Mouse (Mus musculus) frontal cortex, postnatal 25 days (tissue): ENCODE data around the gene Prss29.
A peak's percentile ranks its signal among the peaks of the same experiment; 100 is the strongest.

ENCODE experiments used
- DNase-seq, 2 experiments: peaks; one replicate each; pipeline ENCODE4 v3.0.0; 2022; ENCODE audit warnings: low spot score in 2 of 2

The Prss29 gene

GRCm38 (mm10) chr17:25318354-25318753 lies at the start of gene Prss29:
TSS of gene Prss29 (plus strand) at chr17:25318654.
- DNase-seq = no peak

DNA sequence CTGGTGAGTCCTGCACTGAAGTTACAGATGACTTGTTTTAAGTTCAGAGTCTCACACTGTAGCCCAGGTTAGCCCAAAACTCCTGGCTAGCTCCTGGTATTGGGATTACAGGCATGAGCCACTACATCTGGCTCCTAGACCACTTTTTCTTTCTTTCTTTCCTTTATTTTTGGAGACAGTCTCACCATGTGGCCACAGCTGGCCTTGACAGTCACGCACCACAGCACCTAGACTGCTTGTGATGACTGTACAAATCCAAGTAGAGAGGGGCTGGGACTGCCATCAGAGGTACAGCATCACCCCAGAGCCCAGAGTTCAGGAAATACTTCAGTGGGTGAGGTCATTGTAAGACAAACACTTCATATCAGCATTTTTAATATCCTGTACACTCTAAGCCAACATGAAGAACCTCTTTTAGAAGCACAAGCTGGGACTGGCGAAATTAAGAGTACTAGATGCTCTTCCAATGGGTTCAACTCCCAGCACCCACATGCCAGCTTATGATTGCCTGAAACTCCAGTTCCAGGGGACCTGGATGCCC lies 47.6 kb upstream of the Prss29 start:
- no peak for DNase-seq

- no peak for DNase-seq
These were observed 46.1 kb upstream of the Prss29 start for GRCm38 (mm10) chr17:25272326-25272725.

DNA sequence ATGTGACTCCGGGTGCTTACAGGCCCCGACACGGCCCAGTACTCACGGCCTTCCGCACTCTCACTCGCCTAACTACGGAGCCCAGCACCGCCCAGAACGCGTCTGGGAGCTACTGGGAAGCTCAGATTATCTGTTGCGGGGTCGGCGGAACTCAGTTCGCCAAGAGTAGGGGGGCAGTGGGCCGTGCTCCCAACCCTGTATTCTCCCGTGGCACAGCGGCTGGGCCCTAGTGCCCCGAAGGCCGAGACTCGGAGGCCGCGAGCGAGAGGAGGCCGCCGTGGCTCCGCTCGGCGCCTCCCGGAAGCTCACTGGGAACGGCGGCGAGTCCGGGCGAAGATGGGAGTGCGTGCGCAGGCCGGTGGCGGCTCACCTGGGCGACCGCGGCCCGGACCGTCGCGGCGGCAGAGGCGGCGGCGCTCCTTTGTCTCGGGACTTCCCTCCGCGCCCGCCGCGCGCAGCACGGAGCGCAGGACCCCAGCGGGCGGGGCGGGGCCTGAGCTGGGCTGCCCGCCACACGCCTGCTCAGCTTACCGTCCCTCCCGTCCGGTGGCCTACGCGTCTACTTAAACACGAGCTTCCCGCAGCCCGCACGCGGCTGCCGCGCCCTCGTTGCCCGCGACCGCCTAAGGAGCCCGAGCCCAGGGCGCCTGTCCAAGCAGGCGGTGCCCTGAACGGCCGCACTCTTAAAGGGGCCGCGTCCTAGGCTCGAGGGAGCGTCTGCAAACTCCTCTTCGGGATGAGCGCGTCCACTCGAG lies 45.3 kb upstream of the Prss29 start:
- DNase-seq = peak; percentile 90 to 94

- peak; percentile 97 to 98 for DNase-seq
These were observed 44.5 kb upstream of the Prss29 start for GRCm38 (mm10) chr17:25273706-25274501.

DNA sequence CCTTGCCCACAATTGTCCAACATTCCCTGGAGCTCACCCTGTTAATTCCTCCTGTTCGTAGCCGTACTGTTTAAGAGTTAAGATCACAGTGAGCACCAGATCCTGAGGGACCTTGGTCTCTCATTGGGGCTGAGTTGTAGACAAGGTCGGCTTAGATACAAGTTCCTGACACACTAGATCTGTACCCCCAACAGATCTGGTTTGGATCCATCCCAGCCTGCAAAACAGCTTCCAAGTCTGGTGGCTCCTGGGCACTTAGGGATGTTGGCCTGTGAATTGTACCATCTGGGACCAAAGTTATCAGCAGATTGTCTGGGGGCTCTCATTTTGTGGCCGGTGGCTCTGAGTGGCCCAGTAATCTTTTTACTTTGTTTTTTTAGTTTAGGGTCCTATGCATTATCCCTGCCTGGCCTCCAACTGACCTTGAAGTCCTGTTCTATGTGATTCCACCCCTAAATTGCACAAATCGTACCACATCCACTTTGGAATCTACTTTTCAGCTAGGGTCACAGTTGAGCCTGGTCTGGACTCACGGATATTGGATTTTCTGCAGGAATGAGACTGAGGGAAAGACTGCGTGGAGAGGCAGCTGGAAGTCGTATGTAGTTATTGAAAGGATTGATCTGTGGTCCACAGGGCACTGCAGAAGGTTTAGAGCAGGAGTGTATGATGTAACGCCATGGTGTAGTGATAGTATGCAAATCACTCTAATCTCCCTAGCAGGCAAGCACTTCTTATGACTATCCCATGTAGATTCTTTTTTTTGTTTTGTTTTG lies 43.7 kb upstream of the Prss29 start, which contains the start of gene Ube2i:
Gene Ube2i, minus strand, starts transcription at position 52 of the 776 bp plus-strand sequence.
- no peak for DNase-seq

DNA sequence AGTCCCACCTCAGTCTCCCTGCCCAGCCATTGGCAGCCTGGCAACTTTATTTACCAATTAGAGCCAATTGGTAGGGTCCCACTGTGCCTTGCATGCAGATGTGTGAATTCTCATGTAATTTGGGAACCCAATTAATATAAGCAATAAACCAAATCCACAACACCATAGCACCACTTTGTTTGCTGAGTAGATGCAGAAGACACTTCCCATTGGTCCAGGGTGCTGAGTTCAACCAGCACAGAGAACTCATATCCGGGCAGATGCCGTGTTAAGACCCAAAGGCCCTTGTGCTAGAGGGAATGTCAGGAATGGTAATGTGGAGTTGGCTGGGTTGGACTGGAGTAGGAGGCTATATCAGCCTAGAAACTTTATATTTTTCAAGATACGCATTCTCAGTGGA lies 42.6 kb upstream of the Prss29 start:
- no peak for DNase-seq

GRCm38 (mm10) chr17:25282133-25282532 lies 36.3 kb upstream of the Prss29 start:
- no peak for DNase-seq

- DNase-seq = peak in 1 of 2 experiments; percentile 40
These were observed 33.4 kb upstream of the Prss29 start for GRCm38 (mm10) chr17:25285033-25285432.

- peak in 1 of 2 experiments; percentile 32 for DNase-seq
These were observed 29.6 kb upstream of the Prss29 start for GRCm38 (mm10) chr17:25288842-25289241.

- no peak for DNase-seq
These were observed 28.0 kb upstream of the Prss29 start for GRCm38 (mm10) chr17:25290411-25290810.

DNA sequence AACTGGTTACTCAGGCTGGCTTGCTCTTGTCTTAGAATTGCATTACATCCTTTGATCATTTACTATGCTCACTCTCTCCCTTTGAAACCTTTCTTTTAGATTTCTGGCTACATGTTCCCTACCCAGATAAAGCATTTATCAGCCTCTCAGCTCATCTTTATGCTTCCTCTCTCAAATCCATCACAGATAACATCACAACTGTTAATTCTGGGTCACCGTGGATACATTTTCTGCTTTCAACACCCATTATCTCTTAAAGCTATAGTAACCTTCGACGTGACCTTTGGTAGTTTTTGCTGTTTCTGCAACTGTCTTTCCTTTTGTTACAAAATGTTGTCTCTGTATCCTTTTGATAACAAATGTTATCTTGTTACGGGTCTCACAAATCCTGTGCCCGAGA lies 25.0 kb upstream of the Prss29 start:
- no peak for DNase-seq

DNA sequence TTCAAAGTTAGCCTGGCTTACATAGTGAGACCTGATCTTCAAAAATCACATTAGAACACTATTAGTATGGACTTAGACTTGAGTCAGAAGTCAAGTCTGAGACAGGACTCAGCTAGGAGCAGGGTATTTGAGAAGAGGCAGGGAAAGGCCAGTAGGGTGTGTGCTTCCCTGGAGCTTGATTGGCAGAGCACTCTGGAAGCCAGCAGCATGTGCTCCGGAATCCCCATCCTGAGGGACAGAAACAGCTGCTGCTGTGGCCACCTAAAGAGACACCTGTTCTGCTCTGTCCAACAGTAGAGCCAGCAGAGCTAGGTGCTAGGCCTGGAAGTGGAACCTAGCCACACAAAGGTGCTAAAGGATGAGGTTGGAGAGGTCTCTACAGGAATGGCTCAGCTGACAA lies 24.3 kb upstream of the Prss29 start:
- DNase-seq = no peak

DNA sequence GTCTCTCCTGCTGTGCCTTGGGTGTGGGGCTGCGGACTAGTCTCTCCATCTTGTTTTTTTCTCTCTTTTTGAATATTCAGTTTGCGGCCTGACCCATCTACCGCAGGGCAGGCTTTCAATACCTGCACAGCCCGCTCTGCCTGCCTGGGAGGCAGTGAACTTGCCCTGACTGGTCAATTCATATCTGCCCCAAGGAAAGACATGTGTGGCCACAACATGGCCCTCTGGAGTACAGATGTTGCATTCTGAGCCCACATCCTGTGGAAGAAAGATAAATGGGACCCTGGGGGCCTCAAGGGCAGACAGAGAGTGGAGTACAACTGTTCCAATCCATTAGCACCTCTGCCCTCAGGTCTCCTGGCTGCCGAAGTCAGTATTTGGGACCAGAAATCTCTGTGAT lies 20.4 kb upstream of the Prss29 start, which contains the start of gene Prss34:
Gene Prss34, plus strand, starts transcription at position 301 of the 400 bp plus-strand sequence.
- DNase-seq = no peak

GRCm38 (mm10) chr17:25308346-25308745 lies 10.1 kb upstream of the Prss29 start, which contains the start of gene Prss28:
TSS of gene Prss28 (plus strand) at chr17:25308646.
- no peak for DNase-seq

DNA sequence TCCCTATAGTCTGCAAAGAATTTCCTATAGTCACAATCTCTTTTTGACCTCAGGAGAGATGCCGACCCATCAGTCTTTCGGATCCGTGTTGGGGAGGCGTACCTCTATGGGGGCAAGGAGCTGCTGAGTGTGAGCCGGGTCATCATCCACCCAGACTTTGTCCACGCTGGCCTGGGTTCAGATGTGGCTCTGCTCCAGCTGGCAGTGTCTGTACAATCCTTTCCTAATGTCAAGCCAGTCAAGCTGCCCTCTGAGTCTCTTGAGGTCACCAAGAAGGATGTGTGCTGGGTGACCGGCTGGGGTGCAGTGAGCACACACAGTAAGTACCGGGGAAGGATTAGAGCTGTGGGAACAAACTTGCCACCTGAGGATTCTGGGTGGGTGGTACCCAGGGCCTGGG lies 2.4 kb downstream of the Prss29 start:
- no peak for DNase-seq

DNA sequence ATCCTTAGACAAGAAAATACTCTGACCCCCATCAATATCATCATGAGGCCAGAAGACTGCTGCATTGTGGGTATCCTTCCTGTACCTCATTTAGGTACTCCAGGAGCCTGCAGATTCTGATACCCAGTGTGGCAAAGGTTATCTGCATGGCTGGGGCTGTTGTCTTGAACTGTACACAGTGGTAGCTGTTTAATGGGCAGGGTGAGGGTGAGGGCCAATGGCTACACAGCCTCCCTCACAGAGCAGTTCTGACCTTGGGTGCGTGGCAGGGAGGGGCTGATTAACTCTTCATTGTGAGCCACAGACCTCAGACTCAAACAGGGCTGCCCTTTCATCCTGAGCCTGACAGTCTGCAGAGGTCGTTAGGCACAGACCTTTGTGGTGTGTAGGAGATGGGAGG lies 4.5 kb downstream of the Prss29 start:
- no peak for DNase-seq

DNA sequence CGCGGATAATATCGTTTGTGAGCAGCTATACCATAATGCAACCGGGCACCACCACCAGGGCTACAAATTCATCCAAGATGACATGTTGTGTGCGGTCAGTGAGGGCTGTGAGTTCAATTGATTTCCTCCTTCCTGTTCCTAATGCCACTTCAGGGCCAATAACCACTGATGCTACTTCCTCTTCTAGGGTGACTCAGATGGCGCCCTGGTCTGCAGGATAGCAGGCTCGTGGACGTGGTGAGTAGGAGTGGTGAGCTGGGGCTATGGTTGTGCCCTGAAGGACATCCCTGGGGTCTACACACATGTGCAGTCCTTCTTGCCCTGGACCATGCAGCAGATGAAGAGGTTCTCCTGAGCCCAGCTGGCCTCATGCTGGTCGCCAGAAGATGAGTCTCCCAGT lies 13.9 kb downstream of the Prss29 start:
- DNase-seq = no peak

- DNase-seq = peak; percentile 41 to 42
These were observed 15.5 kb downstream of the Prss29 start for GRCm38 (mm10) chr17:25333943-25334342.

- no peak for DNase-seq
These were observed 19.8 kb downstream of the Prss29 start for GRCm38 (mm10) chr17:25338218-25338617.

GRCm38 (mm10) chr17:25340003-25340402 lies 21.5 kb downstream of the Prss29 start:
- no peak for DNase-seq

DNA sequence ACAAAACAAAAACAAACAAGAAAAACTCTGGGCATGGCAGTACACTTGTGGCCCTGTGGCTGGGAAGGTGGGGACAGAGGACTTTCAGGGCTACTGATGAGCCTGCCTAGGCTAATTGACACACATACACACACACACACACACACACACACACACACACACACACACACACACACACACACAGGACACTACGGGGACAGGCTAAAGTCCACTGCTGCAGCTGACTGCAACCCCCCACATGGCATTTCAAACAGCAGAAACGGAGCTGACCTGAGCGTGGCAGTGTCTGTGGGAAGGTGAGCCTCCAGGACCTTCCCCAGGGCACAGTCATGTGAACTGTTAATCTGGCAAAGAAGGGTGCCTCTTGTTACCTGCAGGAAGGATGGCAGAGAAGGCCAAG lies 23.0 kb downstream of the Prss29 start:
- DNase-seq = no peak
